Mouse (Mus musculus) heart, embryonic 15.5 days (tissue): ENCODE results near the gene Txnip. TPM values are rescaled to one million over a fixed set of nuclear protein-coding genes. Genes with fewer than 3 reads are reported as not detected.
A peak's percentile ranks its signal among the peaks of the same experiment; 100 is the strongest.

Source experiments
- ATAC-seq: fragments of 200-750 bp; cut with Nextera tagmentation; replicated peaks from 2 replicates; pipeline ENCODE4 v1.8.0; 2017; ENCODE audit warnings: low read depth, moderate TSS enrichment; ENCODE audit not compliant: insufficient number of reproducible peaks, insufficient read depth, low FRiP score
- H3K27ac ChIP-seq: fragments of 300-500 bp; sonication (generic); 2 replicates; pipeline ENCODE4 v1.5.1; 2015; ENCODE audit warnings: mild to moderate bottlenecking, inconsistent platforms
- H3K27me3 ChIP-seq: fragments of 300-500 bp; sonication (generic); 2 replicates; pipeline ENCODE4 v1.6.1; 2015; ENCODE audit warnings: inconsistent platforms
- H3K36me3 ChIP-seq: fragments of 300-500 bp; sonication (generic); 2 replicates; pipeline ENCODE4 v1.6.1; 2015; ENCODE audit warnings: mild to moderate bottlenecking, inconsistent platforms
- H3K4me1 ChIP-seq: fragments of 300-500 bp; sonication (generic); replicated peaks from 2 replicates; pipeline ENCODE4 v1.6.1; 2015; ENCODE audit warnings: inconsistent platforms
- H3K4me2 ChIP-seq: fragments of 300-500 bp; sonication (generic); 2 replicates; pipeline ENCODE4 v1.6.1; 2015; ENCODE audit warnings: inconsistent platforms, mild to moderate bottlenecking, moderate library complexity
- H3K4me3 ChIP-seq: fragments of 300-500 bp; sonication (generic); 2 replicates; pipeline ENCODE4 v1.5.1; 2015; ENCODE audit warnings: mild to moderate bottlenecking, inconsistent platforms
- H3K9ac ChIP-seq: fragments of 300-500 bp; sonication (generic); 2 replicates; pipeline ENCODE4 v1.6.1; 2015; ENCODE audit warnings: mild to moderate bottlenecking, inconsistent platforms
- H3K9me3 ChIP-seq: fragments of 300-500 bp; sonication (generic); replicated peaks from 2 replicates; pipeline ENCODE4 v1.6.1; 2016; ENCODE audit warnings: inconsistent platforms
- WGBS: fragments of 180-500 bp; shearing (Covaris S2); methylation state at CpG from one replicate; pipeline ENCODE4 v1.1.7; 2015; ENCODE audit warnings: mixed read lengths; 5-methylcytosine and 5-hydroxymethylcytosine counted together
- polyA plus RNA-seq: library from polyadenylated mRNA; unstranded; fragments of >200 nt; fragmentation: Nextera tagmentation; extraction: Ambion mirVana; gene quantifications from 2 replicates; pipeline ENCODE4 v1.2.1, GENCODE M21; 2015

The Txnip gene
- polyA plus RNA-seq, 1 experiment from 2014 or later: 208 TPM

- H3K4me2 ChIP-seq: peak overlapping the region; percentile 66
- WGBS: 56% methylated on average over 9 of the region's 9 CpGs
- H3K27me3 ChIP-seq: no peaks in the 10 kb centered on the region
- peak overlapping the region; percentile 90 for H3K9ac ChIP-seq
- H3K4me1 ChIP-seq: peaks cover 28% of the 10 kb centered on the region
- no peak for ATAC-seq
- H3K27ac ChIP-seq: peak overlapping the region; percentile 96
- H3K9me3 ChIP-seq: no peaks in the 10 kb centered on the region
- H3K36me3 ChIP-seq: peaks cover 20% of the 10 kb centered on the region
- peak overlapping the region; percentile 73 for H3K4me3 ChIP-seq
These were observed 3.3 kb downstream of the Txnip start for GRCm38 (mm10) chr3:96560881-96561668.

- Histone ChIP-seq H3K9me3 (no peaks in the 10 kb centered on the region), H3K4me1 (peaks cover 30% of the 10 kb centered on the region), H3K27me3 (no peaks in the 10 kb centered on the region), H3K9ac (peak overlapping the region; percentile 36), H3K27ac (peak overlapping the region; percentile 96), H3K4me3 (peak overlapping the region; percentile 73), H3K36me3 (peaks cover 20% of the 10 kb centered on the region), H3K4me2 (peak overlapping the region; percentile 66)
- no peak for ATAC-seq
- WGBS: 33% methylated on average over 10 of the region's 10 CpGs
These were observed 4.4 kb downstream of the Txnip start for GRCm38 (mm10) chr3:96561946-96562681.

GRCm38 (mm10) chr3:96563267-96563666, 5.5 kb downstream of the Txnip start:
- peak overlapping the region; percentile 96 for H3K27ac ChIP-seq
- WGBS: 82% methylated on average over 8 of the region's 8 CpGs
- no peaks in the 10 kb centered on the region for H3K27me3 ChIP-seq

GRCm38 (mm10) chr3:96563911-96564632, 6.3 kb downstream of the Txnip start:
- H3K27me3 ChIP-seq: no peaks in the 10 kb centered on the region
- no peaks in the 10 kb centered on the region for H3K9me3 ChIP-seq
- peaks cover 20% of the 10 kb centered on the region for H3K36me3 ChIP-seq
- H3K9ac ChIP-seq: no peak overlapping the region
- peak overlapping the region; percentile 8 for H3K4me2 ChIP-seq
- H3K4me3 ChIP-seq: no peak overlapping the region
- peak overlapping the region; percentile 96 for H3K27ac ChIP-seq
- 38% methylated on average over 10 of the region's 10 CpGs for WGBS
- H3K4me1 ChIP-seq: peaks cover 30% of the 10 kb centered on the region
- no peak; the same call in 1 of the 2 replicates for ATAC-seq

More at GRCm38 (mm10) chr3:96563267-96563666, 5.5 kb downstream of the Txnip start:
- Histone ChIP-seq H3K4me3 (no peak overlapping the region), H3K4me1 (peaks cover 30% of the 10 kb centered on the region), H3K9me3 (no peaks in the 10 kb centered on the region), H3K9ac (no peak overlapping the region), H3K4me2 (no peak overlapping the region), H3K36me3 (peaks cover 20% of the 10 kb centered on the region)
- ATAC-seq: no peak

- WGBS: 50% methylated on average over 7 of the region's 7 CpGs
These were observed 6.9 kb downstream of the Txnip start for GRCm38 (mm10) chr3:96564633-96565032.

GRCm38 (mm10) chr3:96565105-96565504, 7.3 kb downstream of the Txnip start:
- no peak overlapping the region for H3K4me3 ChIP-seq
- peaks cover 13% of the 10 kb centered on the region; the same call in 1 of the 2 replicates for H3K36me3 ChIP-seq
- H3K4me1 ChIP-seq: peaks cover 40% of the 10 kb centered on the region
- ATAC-seq: no peak
- H3K27me3 ChIP-seq: no peaks in the 10 kb centered on the region
- H3K27ac ChIP-seq: peak overlapping the region; percentile 96
- no peak overlapping the region for H3K9ac ChIP-seq
- 0 out of 2 replicates have a peak overlapping the region, but pooled peaks have one; percentile 9 for H3K4me2 ChIP-seq
- H3K9me3 ChIP-seq: no peaks in the 10 kb centered on the region
- 90% methylated on average over 2 of the region's 3 CpGs for WGBS

More at GRCm38 (mm10) chr3:96564633-96565032, 6.9 kb downstream of the Txnip start:
- H3K9me3 ChIP-seq: no peaks in the 10 kb centered on the region
- no peak overlapping the region for H3K4me3 ChIP-seq
- peaks cover 17% of the 10 kb centered on the region for H3K36me3 ChIP-seq
- H3K4me1 ChIP-seq: peaks cover 36% of the 10 kb centered on the region
- ATAC-seq: no peak; the same call in 1 of the 2 replicates
- H3K27me3 ChIP-seq: no peaks in the 10 kb centered on the region
- no peak overlapping the region for H3K9ac ChIP-seq
- H3K4me2 ChIP-seq: peak overlapping the region; percentile 9
- peak overlapping the region; percentile 96 for H3K27ac ChIP-seq

GRCm38 (mm10) chr3:96566661-96567450, 9.1 kb downstream of the Txnip start:
- no peaks in the 10 kb centered on the region for H3K9me3 ChIP-seq
- no peak for ATAC-seq
- no peak overlapping the region for H3K9ac ChIP-seq
- 77% methylated on average over 8 of the region's 8 CpGs for WGBS
- H3K27ac ChIP-seq: 0 out of 2 replicates have a peak overlapping the region, but pooled peaks have one; percentile 5
- H3K4me2 ChIP-seq: no peak overlapping the region
- no peak overlapping the region for H3K4me3 ChIP-seq
- no peaks in the 10 kb centered on the region for H3K36me3 ChIP-seq
- peaks cover 45% of the 10 kb centered on the region for H3K4me1 ChIP-seq
- no peaks in the 10 kb centered on the region for H3K27me3 ChIP-seq

- no peaks in the 10 kb centered on the region for H3K9me3 ChIP-seq
- no peak for ATAC-seq
- H3K4me1 ChIP-seq: peaks cover 48% of the 10 kb centered on the region
- H3K4me3 ChIP-seq: no peak overlapping the region
- H3K4me2 ChIP-seq: no peak overlapping the region
- no peaks in the 10 kb centered on the region for H3K27me3 ChIP-seq
- 77% methylated on average over 8 of the region's 8 CpGs for WGBS
- peak overlapping the region; percentile 39 for H3K27ac ChIP-seq
- no peak overlapping the region for H3K9ac ChIP-seq
- H3K36me3 ChIP-seq: no peaks in the 10 kb centered on the region
These were observed 10.8 kb downstream of the Txnip start for GRCm38 (mm10) chr3:96568605-96569004.

GRCm38 (mm10) chr3:96569506-96569905, 11.7 kb downstream of the Txnip start:
- H3K4me2 ChIP-seq: no peak overlapping the region
- no peaks in the 10 kb centered on the region for H3K9me3 ChIP-seq
- no peak overlapping the region for H3K9ac ChIP-seq
- no peak for ATAC-seq
- 68% methylated on average over 13 of the region's 13 CpGs for WGBS
- H3K4me3 ChIP-seq: no peak overlapping the region
- H3K4me1 ChIP-seq: peaks cover 46% of the 10 kb centered on the region
- no peaks in the 10 kb centered on the region for H3K36me3 ChIP-seq
- no peaks in the 10 kb centered on the region for H3K27me3 ChIP-seq
- peak overlapping the region; percentile 39 for H3K27ac ChIP-seq

- H3K27me3 ChIP-seq: no peaks in the 10 kb centered on the region
- no peaks in the 10 kb centered on the region for H3K36me3 ChIP-seq
- H3K4me1 ChIP-seq: peaks cover 45% of the 10 kb centered on the region
- H3K9me3 ChIP-seq: no peaks in the 10 kb centered on the region
- no peak overlapping the region for H3K4me2 ChIP-seq
- H3K9ac ChIP-seq: no peak overlapping the region
- no peak for ATAC-seq
- 82% methylated on average over 11 of the region's 11 CpGs for WGBS
- peak overlapping the region; percentile 39; the same call in 1 of the 2 replicates for H3K27ac ChIP-seq
- H3K4me3 ChIP-seq: no peak overlapping the region
These were observed 12.3 kb downstream of the Txnip start for GRCm38 (mm10) chr3:96569966-96570605.
